Mouse (Mus musculus): ENCODE results near the gene Pde6g. TPM values are rescaled to one million over a fixed set of nuclear protein-coding genes. Genes with fewer than 3 reads are reported as not detected.
"Not testable (repeated sequence)": the region's sequence is repeated elsewhere in the genome, so short reads cannot be mapped to it uniquely, and the experiment has no call there.

Pde6g gene
- polyA plus RNA-seq, 1 experiment from 2014 or later, result 0.13 TPM

- no peak overlapping the region for H3K9ac ChIP-seq
- H3K4me3 ChIP-seq, result no peak overlapping the region
- no peak overlapping the region for H3K4me2 ChIP-seq
- WGBS, result 100% methylated on average over 1 of the region's 1 CpGs
- H3K4me1 ChIP-seq (replicated peaks), result peaks cover 12% of the 10 kb centered on the region
- H3K9me3 ChIP-seq (replicated peaks), result no peaks in the 10 kb centered on the region
- ATAC-seq (ENCODE audit: insufficient number of reproducible peaks, low FRiP score), result no peak
- no peaks in the 10 kb centered on the region for H3K27me3 ChIP-seq (replicated peaks)
- peaks cover 91% of the 10 kb centered on the region for H3K36me3 ChIP-seq
- H3K27ac ChIP-seq (ENCODE audit: poor library complexity, severe bottlenecking), result no peak overlapping the region
Observed at GRCm38 (mm10) chr11:120418592-120418991, 34.7 kb downstream of the Pde6g start.

DNA sequence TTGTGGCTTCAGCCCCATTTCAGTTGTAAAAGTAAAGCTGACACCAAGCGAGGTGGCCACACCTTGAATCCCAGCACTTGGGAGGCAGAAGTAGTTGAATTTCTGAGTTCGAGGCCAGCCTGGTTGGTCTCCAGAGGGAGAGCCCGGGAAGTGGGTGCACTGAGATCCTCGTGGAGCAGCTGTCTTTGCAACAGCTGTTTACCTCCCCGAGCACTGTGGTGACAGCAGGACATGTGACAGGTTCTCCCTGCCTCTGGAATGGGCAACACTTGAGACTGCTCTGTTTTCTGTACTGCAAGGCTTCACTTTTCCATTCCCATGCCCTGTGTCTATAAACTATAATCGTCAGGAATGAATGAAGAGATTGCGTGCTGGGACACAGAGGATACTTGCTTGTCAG, 35.4 kb downstream of the Pde6g start:
- no peaks in the 10 kb centered on the region for H3K9me3 ChIP-seq (replicated peaks)
- H3K4me2 ChIP-seq, result no peak overlapping the region
- no peak for ATAC-seq (ENCODE audit: insufficient number of reproducible peaks, low FRiP score)
- no peak overlapping the region for H3K9ac ChIP-seq
- peaks cover 5% of the 10 kb centered on the region for H3K4me1 ChIP-seq (replicated peaks)
- no peak overlapping the region for H3K27ac ChIP-seq (ENCODE audit: poor library complexity, severe bottlenecking)
- WGBS, result 83% methylated on average over 7 of the region's 7 CpGs
- no peak overlapping the region for H3K4me3 ChIP-seq
- H3K27me3 ChIP-seq (replicated peaks), result no peaks in the 10 kb centered on the region
- peaks cover 92% of the 10 kb centered on the region for H3K36me3 ChIP-seq

DNA sequence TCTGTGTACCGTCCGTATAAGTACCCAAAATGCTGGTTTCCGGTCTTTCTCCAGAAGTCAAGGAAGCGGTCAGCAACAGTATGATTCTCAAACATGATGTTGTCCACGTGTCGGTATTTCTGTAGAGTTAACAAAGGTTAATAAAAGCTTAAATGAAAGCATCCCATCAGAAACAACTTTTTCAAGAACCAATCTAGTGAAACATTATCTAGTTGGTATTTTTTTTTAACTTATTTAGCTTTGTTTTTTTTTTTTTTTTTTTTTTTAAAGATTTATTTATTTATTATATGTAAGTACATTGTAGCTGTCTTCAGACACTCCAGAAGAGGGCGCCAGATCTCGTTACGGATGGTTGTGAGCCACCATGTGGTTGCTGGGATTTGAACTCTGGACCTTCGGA, 39.7 kb downstream of the Pde6g start:
- not testable (repeated sequence) for H3K27ac ChIP-seq (ENCODE audit: poor library complexity, severe bottlenecking); H3K4me2 ChIP-seq; H3K9me3 ChIP-seq (replicated peaks); H3K4me1 ChIP-seq (replicated peaks); H3K4me3 ChIP-seq; ATAC-seq (ENCODE audit: insufficient number of reproducible peaks, low FRiP score); H3K9ac ChIP-seq; H3K27me3 ChIP-seq (replicated peaks)
- 96% methylated on average over 7 of the region's 10 CpGs for WGBS
- H3K36me3 ChIP-seq, result peaks cover 95% of the 10 kb centered on the region

GRCm38 (mm10) chr11:120406445-120406844, 46.9 kb downstream of the Pde6g start:
- Histone ChIP-seq H3K4me1 (replicated peaks) (no peaks in the 10 kb centered on the region), H3K9me3 (replicated peaks) (no peaks in the 10 kb centered on the region), H3K4me2 (no peak overlapping the region), H3K27me3 (replicated peaks) (no peaks in the 10 kb centered on the region), H3K27ac (ENCODE audit: poor library complexity, severe bottlenecking) (no peak overlapping the region), H3K4me3 (no peak overlapping the region), H3K36me3 (peaks cover 98% of the 10 kb centered on the region), H3K9ac (no peak overlapping the region)
- WGBS, result 84% methylated on average over 1 of the region's 1 CpGs
- no peak for ATAC-seq (ENCODE audit: insufficient number of reproducible peaks, low FRiP score)

DNA sequence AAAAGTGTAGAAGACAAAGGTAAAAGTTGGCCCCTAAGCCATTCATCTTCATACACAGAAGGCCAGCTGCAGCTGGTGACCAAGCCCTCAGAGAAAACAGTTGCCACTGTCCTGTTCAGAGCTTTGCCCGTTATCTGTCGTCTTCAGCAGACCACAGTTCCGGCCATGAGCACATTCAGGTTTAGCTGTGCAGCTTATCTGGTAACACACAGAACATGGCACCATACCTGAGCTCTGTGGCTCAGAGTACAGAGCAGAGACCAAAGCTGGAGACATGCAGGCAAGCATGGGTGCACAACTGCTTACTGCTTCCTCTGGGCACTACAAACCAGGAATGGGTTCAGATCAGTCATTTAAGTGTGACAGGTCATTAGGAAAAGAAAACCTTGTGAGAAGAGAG, 47.4 kb downstream of the Pde6g start:
- ATAC-seq (ENCODE audit: insufficient number of reproducible peaks, low FRiP score), result no peak; the same call in 1 of the 2 replicates
- 71% methylated on average over 3 of the region's 3 CpGs for WGBS
- Histone ChIP-seq H3K9ac (no peak overlapping the region), H3K27ac (ENCODE audit: poor library complexity, severe bottlenecking) (no peak overlapping the region), H3K4me1 (replicated peaks) (no peaks in the 10 kb centered on the region), H3K9me3 (replicated peaks) (no peaks in the 10 kb centered on the region), H3K4me3 (no peak overlapping the region), H3K4me2 (no peak overlapping the region), H3K27me3 (replicated peaks) (no peaks in the 10 kb centered on the region), H3K36me3 (peaks cover 98% of the 10 kb centered on the region)

DNA sequence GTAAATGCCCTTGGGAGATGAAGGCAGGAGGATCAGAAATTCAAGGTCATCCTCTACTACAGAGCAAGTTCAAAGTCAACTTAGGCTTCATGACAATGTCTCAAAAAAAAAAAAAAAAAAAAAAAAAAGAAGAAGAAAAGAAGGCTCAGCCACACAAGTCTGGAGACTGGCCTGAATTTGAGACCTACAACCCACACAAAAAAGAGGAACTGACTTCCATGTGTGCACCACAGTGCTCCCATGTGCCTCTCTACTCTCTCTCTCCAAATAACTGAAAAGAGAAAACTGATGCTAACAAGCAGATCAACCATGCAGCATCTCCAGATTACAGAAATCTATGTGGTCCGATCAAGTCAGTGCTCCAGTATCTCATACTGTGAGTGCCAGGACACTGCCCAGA, 48.5 kb downstream of the Pde6g start:
- H3K27ac ChIP-seq (ENCODE audit: poor library complexity, severe bottlenecking), result no peak overlapping the region
- 94% methylated on average over 1 of the region's 1 CpGs for WGBS
- no peak overlapping the region for H3K9ac ChIP-seq
- H3K36me3 ChIP-seq, result peaks cover 98% of the 10 kb centered on the region
- H3K4me2 ChIP-seq, result no peak overlapping the region
- no peaks in the 10 kb centered on the region for H3K27me3 ChIP-seq (replicated peaks)
- ATAC-seq (ENCODE audit: insufficient number of reproducible peaks, low FRiP score), result no peak
- H3K4me3 ChIP-seq, result no peak overlapping the region
- no peaks in the 10 kb centered on the region for H3K9me3 ChIP-seq (replicated peaks)
- H3K4me1 ChIP-seq (replicated peaks), result no peaks in the 10 kb centered on the region

DNA sequence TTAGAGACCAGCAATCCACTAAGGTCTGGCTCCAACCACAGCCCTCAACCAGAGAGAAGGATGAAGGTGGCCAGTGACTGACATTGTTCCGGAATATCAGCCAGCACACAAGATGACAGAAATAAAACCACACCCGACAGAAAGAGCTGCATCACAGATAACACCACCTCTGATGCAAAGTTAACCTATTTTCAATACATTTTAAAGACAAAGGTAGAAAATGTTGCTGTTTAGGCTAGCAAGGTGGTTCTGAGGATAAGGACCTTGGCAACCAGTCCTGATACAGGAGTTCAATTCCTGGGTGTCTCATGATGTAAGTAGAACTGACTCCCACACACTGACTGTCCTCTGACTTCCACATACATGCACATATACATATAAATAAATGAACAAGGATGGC, 54.0 kb downstream of the Pde6g start:
- no peaks in the 10 kb centered on the region for H3K9me3 ChIP-seq (replicated peaks)
- H3K4me1 ChIP-seq (replicated peaks), result no peaks in the 10 kb centered on the region
- no peak overlapping the region for H3K9ac ChIP-seq
- no peak overlapping the region for H3K4me2 ChIP-seq
- ATAC-seq (ENCODE audit: insufficient number of reproducible peaks, low FRiP score), result no peak
- no peaks in the 10 kb centered on the region for H3K27me3 ChIP-seq (replicated peaks)
- peaks cover 76% of the 10 kb centered on the region for H3K36me3 ChIP-seq
- 80% methylated on average over 2 of the region's 2 CpGs for WGBS
- H3K27ac ChIP-seq (ENCODE audit: poor library complexity, severe bottlenecking), result no peak overlapping the region
- no peak overlapping the region for H3K4me3 ChIP-seq

Other genes with a start within 250 kb of the Pde6g start
- gene Bahcc1, start 220.6 kb downstream of the Pde6g start, polyA plus RNA-seq (2016; fragmentation: Nextera tagmentation; extraction: Ambion mirVana), result 6.5 and 7.6 TPM in 2 replicates
- gene Actg1, start 105.0 kb downstream of the Pde6g start, polyA plus RNA-seq (2016; fragmentation: Nextera tagmentation; extraction: Ambion mirVana), result 1,404 and 1,426 TPM in 2 replicates
- gene Fscn2, start 92.0 kb downstream of the Pde6g start, polyA plus RNA-seq (2016; fragmentation: Nextera tagmentation; extraction: Ambion mirVana), result 0.17 and 0.63 TPM in 2 replicates
- gene Faap100, start 74.7 kb downstream of the Pde6g start, polyA plus RNA-seq (2016; fragmentation: Nextera tagmentation; extraction: Ambion mirVana), result 32.0 and 32.3 TPM in 2 replicates
- 43.2 and 45.2 TPM in 2 replicates for gene Nploc4, start 15.8 kb downstream of the Pde6g start, polyA plus RNA-seq (2016; fragmentation: Nextera tagmentation; extraction: Ambion mirVana)
- gene Tspan10, start 10.9 kb downstream of the Pde6g start, polyA plus RNA-seq (2016; fragmentation: Nextera tagmentation; extraction: Ambion mirVana), result not detected in 2 replicates
- gene Oxld1, start 4.6 kb upstream of the Pde6g start, polyA plus RNA-seq (2016; fragmentation: Nextera tagmentation; extraction: Ambion mirVana), result 14.9 and 15.2 TPM in 2 replicates
- 24.1 and 24.7 TPM in 2 replicates for gene Ccdc137, start 4.6 kb upstream of the Pde6g start, polyA plus RNA-seq (2016; fragmentation: Nextera tagmentation; extraction: Ambion mirVana)
- gene Arl16, start 14.1 kb upstream of the Pde6g start, polyA plus RNA-seq (2016; fragmentation: Nextera tagmentation; extraction: Ambion mirVana), result 35.9 and 41.6 TPM in 2 replicates
- 208 and 219 TPM in 2 replicates for gene Mrpl12, start 31.1 kb upstream of the Pde6g start, polyA plus RNA-seq (2016; fragmentation: Nextera tagmentation; extraction: Ambion mirVana)
- 44.2 and 46.2 TPM in 2 replicates for gene Slc25a10, start 38.3 kb upstream of the Pde6g start, polyA plus RNA-seq (2016; fragmentation: Nextera tagmentation; extraction: Ambion mirVana)
- gene Gcgr, start 77.2 kb upstream of the Pde6g start, polyA plus RNA-seq (2016; fragmentation: Nextera tagmentation; extraction: Ambion mirVana), result 1.2 and 1.4 TPM in 2 replicates
- 126 and 130 TPM in 2 replicates for gene Mcrip1, start 96.2 kb upstream of the Pde6g start, polyA plus RNA-seq (2016; fragmentation: Nextera tagmentation; extraction: Ambion mirVana)
- gene Ppp1r27, start 97.6 kb upstream of the Pde6g start, polyA plus RNA-seq (2016; fragmentation: Nextera tagmentation; extraction: Ambion mirVana), result not detected in 2 replicates
- gene P4hb, start 119.8 kb upstream of the Pde6g start, polyA plus RNA-seq (2016; fragmentation: Nextera tagmentation; extraction: Ambion mirVana), result 478 and 480 TPM in 2 replicates
- 422 and 442 TPM in 2 replicates for gene Arhgdia, start 128.1 kb upstream of the Pde6g start, polyA plus RNA-seq (2016; fragmentation: Nextera tagmentation; extraction: Ambion mirVana)
- 356 and 361 TPM in 2 replicates for gene Alyref, start 144.9 kb upstream of the Pde6g start, polyA plus RNA-seq (2016; fragmentation: Nextera tagmentation; extraction: Ambion mirVana)
- gene Anapc11, start 144.9 kb upstream of the Pde6g start, polyA plus RNA-seq (2016; fragmentation: Nextera tagmentation; extraction: Ambion mirVana), result 174 and 175 TPM in 2 replicates
- 13.6 and 20.3 TPM in 2 replicates for gene Npb, start 155.0 kb upstream of the Pde6g start, polyA plus RNA-seq (2016; fragmentation: Nextera tagmentation; extraction: Ambion mirVana)
- 82.1 and 82.9 TPM in 2 replicates for gene Pcyt2, start 164.4 kb upstream of the Pde6g start, polyA plus RNA-seq (2016; fragmentation: Nextera tagmentation; extraction: Ambion mirVana)
- 20.1 and 20.4 TPM in 2 replicates for gene Sirt7, start 171.7 kb upstream of the Pde6g start, polyA plus RNA-seq (2016; fragmentation: Nextera tagmentation; extraction: Ambion mirVana)
- gene Mafg, start 180.1 kb upstream of the Pde6g start, polyA plus RNA-seq (2016; fragmentation: Nextera tagmentation; extraction: Ambion mirVana), result 27.9 and 31.5 TPM in 2 replicates
- gene Pycr1, start 190.3 kb upstream of the Pde6g start, polyA plus RNA-seq (2016; fragmentation: Nextera tagmentation; extraction: Ambion mirVana), result 23.1 and 23.9 TPM in 2 replicates
- gene Myadml2, start 194.7 kb upstream of the Pde6g start, polyA plus RNA-seq (2016; fragmentation: Nextera tagmentation; extraction: Ambion mirVana), result 9.8 and 10.9 TPM in 2 replicates
- 4.7 and 5.2 TPM in 2 replicates for gene Notum, start 207.7 kb upstream of the Pde6g start, polyA plus RNA-seq (2016; fragmentation: Nextera tagmentation; extraction: Ambion mirVana)
- 103 and 114 TPM in 2 replicates for gene Aspscr1, start 219.5 kb upstream of the Pde6g start, polyA plus RNA-seq (2016; fragmentation: Nextera tagmentation; extraction: Ambion mirVana)